Mouse (Mus musculus) thymus, postnatal 0 days (tissue): Measurements from ENCODE around the gene Tuba1a. TPM values are rescaled to one million over a fixed set of nuclear protein-coding genes. Genes with fewer than 3 reads are reported as not detected.
A peak's percentile ranks its signal among the peaks of the same experiment; 100 is the strongest.

Experiments used
- DNase-seq: peaks from one replicate; pipeline ENCODE4 v3.0.0-alpha.2; 2015; ENCODE audit warnings: low spot score
- polyA plus RNA-seq: library from polyadenylated mRNA; unstranded; fragments of >200 nt; fragmentation: Nextera tagmentation; extraction: Ambion mirVana; gene quantifications from 2 replicates; pipeline ENCODE4 v1.2.1, GENCODE M21; 2015

Tuba1a gene
- 227 and 236 TPM in 2 replicates for polyA plus RNA-seq

GRCm38 (mm10) chr15:98953401-98954356, at the start of gene Tuba1a, which contains the start of gene Gm49450:
Tuba1a (minus strand) TSS chr15:98953703.
Gm49450 (minus strand) TSS chr15:98953551.
- DNase-seq = peak; percentile 97

DNA sequence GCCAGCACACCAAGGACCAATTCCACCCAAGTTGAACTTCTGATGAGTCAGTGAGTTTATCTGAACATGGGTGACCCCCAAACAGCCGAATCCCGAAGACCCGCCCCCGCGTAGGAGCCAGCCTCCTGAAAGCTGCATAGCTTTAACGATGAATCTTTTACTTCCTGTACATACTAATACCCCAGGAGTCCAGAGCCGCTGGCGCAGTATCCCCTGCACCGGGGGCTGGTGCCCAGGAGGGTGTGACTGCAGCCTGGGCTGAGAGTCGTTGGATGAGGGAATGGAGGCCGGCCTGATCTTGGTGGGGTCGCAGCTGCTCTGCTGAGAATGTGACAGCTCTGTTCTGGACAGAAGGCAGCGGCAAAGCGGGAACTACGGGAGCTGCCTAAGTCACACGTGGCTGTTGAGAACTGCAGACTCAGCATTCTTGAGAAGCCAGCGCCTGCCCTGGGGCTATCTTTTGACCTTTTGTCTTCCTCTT, 48.0 kb upstream of the Tuba1a start:
- DNase-seq = no peak

DNA sequence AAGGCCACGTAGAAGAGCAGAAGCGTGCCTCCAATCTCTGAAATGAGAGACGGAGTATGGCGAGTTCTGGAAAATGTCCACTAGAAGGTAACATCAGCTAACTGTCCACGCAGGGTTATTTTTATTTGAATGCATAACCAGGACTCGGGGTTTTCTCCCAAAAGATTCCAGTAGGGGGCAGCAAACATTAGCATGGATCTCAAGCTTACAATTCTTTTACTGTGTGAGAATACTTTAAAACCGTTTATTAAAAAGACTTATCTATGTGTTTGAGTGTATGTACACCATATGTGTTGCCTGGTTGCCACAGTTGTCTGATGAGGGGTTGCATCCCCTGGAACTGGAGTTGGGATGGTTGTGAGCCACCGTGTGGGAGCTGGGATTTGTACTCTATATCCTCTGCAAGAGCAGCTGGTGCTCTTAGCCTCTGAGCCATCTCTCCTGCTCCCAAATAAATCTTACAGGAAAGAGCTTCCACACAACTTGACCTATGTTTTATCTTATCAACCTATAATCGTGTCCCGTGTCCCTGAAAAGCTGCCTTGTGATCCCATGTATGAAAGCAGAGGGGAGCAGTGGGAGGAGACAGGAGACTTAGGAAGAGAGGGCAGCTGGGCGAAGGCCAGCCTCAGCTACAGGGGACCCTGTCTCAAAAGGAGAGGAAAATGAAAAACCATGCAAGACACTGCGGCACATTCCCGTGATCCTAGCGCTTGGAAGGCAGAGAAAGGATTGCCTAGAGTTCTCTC, 47.2 kb upstream of the Tuba1a start:
- DNase-seq = peak; percentile 72

DNA sequence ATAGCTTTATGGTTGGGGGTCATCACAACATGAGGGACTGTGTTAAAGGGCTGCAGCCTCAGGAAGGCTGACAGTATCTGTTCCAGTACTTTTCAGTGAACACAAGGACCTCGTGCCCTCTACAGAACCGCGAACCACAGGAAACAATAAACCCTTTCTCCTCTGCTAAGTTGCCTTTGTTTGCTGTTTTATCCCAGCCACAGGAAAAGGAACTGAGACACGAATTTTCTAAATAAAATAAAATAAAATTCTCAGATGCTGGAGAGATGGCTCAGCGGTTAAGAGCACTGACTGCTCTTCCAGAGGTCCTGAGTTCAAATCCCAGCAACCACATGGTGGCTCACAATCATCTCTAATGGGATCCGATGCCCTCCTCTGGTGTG, 45.3 kb upstream of the Tuba1a start:
- DNase-seq = no peak

GRCm38 (mm10) chr15:98997938-98998774, 44.7 kb upstream of the Tuba1a start:
- DNase-seq = no peak

DNA sequence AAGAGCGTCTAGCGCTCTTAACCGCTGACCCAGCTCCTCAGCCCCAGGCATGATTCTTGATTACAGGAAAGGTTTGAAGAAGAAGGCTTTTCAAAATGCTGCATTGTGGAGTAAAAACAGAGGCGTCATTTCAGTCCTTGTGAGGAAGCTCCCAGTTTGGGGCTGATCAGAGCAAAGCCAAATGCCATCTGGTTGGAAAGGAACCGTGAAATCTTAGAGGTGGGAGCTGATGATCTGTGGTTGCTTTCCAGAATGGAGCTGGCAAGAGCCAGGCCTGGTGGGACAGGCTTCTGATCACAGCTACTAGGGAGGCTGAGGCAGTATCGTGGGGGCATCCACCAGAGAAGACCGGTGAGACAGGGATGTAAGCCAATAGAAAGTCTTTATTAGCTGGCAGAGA, 43.3 kb upstream of the Tuba1a start:
- no peak for DNase-seq

GRCm38 (mm10) chr15:98994957-98995520, 41.5 kb upstream of the Tuba1a start:
- DNase-seq = no peak

DNA sequence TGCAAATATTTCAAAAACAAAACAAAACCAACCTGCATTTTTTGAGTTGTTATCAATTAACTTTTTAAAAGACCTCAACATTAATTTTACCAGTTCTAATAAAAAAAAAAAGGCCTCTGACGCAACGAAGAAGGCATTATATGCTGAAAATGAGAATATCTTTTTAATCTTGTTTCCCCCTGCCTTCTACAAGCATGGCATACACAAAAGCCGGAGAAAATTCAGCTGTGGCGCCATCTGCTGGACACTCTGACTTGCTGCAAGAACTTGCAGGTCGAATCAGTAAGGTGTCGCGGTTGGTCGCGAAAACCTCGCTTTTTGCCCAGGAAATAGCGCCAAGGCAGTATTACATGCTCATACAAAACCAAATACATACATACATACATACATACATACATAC, 40.4 kb upstream of the Tuba1a start:
- DNase-seq = peak; percentile 90

DNA sequence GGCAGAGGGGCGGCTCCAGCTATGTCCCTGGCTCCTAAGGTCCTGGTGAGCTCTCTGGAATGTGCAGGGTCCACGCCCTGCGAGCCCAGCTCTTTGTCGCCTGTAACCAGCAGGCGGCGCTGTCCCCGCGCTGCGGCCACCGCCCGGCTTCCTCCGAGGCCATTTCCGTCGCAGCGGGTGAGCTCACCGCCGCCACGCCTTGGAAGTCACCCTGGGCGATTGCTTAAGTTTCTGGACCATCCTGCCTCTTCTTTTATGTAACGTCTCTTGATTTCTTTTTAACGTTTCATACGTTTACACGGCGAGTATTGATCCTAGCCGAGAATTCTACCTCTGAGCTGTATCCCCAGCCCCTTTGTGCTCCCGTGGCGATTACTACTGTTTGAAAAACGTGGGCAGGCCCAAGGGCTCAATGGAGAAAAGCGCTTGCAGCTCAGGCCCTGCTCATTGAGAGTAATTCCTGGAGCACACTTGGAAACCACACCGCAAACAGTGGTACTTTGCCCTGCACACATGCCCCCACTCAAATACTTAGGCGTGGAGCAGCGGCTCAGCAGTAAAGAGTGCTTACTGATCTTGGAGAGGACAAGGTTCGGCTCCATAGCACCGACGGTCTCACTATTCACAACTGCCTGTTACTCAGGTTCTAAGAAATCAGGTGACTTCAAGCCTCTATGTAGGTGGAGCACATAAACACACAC, 39.7 kb upstream of the Tuba1a start:
- peak; percentile 87 for DNase-seq

DNA sequence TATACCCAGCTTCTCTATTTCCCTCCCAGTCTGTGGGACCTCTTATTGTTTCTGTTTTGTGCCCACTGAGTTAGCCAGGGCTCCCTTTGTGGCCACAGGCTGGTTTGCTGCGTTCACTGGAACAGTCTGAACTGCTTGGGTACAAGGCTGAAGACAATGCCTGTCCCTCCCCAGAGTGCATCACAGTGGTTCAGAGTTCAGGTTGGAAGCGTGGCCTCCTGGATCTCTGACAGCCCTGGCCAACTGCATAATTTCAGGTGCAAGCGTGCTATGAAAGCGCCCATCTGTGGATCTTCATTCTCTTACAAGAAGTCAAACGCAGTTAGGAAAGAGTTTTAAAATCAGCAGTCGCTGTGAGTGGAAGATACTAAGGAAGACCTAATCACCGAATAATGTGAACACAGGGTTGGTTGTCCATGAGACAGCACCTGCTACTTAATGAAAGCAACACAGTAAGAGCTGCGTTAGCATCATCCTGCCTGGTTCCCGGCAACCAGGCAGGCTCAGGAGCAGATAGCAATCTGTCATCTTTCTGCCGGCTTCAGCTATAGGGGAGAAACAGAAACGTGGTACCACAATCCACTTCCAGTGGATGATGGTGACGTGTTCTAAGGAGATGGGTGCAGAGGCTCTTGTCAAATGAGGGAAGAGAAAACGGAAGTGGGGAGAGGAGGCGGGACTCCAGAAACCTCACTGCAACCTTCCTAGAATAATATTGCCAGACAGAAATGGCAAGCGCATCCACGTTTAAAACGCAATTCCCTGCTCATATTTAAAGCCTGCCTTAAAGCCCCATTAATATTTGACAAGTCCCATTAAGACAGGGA, 38.8 kb upstream of the Tuba1a start:
- peak; percentile 73 for DNase-seq

GRCm38 (mm10) chr15:98991540-98992050, 38.1 kb upstream of the Tuba1a start:
- no peak for DNase-seq

DNA sequence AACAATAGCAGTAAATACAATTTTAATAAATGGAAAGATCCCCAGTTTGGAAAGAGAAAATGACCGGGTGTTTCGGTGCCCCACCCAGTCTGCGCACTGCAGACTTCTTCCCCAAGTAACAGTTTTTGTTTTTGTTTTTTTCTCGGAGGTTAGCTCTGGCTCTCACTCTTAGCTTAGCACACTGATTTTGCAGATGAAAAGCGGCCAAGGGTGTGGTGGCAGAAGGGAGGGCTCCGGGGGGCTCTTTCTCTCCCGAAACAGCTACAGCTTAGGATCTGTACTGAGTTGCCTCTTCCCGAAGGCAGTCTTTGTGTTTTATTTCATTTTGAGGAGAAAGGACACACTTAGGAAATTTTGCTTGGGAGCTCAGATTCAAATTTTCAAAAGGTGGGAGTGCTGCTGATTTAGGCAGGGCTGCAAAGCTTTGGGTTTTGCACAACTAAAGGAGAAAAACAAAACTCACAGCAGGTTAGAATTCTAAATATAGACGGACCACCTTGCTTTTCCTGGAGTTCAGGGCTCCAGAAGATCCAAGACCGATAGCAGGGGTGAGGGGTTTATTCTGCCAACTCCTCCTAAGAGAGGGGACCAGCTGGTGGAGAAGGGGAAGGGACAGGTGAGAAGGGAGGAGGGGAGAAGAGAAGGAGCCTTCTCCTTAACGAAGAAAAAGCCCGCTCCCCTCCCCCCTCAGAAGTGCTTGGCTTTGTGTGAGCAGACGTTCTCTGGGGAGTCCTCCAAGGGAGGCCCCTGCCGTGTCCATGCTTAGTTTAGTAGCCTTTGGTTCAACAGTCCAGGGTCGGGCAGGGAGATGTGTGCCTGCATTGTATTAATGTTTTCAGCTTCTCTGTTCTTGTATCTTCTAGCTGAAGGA, 37.4 kb upstream of the Tuba1a start:
- no peak for DNase-seq

- no peak for DNase-seq
Measured at GRCm38 (mm10) chr15:98989701-98990430, 36.4 kb upstream of the Tuba1a start.

DNA sequence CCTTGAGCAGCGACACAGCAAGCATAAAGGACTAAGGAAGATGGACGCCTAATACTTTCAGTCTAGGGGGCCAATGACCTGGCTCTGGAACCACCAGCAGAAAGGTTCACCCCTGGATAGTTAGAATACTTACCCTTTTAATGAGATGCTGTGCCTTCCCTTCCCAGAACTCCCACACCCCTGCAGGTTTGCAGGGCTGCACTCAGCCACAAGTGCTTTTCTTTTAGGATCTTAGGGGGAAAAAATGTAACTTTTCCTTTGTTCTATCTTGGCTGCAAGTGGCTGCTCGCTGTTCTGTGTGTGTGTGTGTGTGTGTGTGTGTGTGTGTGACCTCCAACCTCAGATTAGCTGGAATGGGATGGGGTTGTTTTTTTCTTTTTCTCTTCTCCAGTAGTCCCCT, 35.3 kb upstream of the Tuba1a start:
- no peak for DNase-seq

- DNase-seq = no peak
Measured at GRCm38 (mm10) chr15:98987661-98988181, 34.2 kb upstream of the Tuba1a start.

GRCm38 (mm10) chr15:98987077-98987630, 33.7 kb upstream of the Tuba1a start:
- no peak for DNase-seq
